Mouse (Mus musculus): ENCODE data around the gene Zfp825.
"Not testable (repeated sequence)": the region's sequence is repeated elsewhere in the genome, so short reads cannot be mapped to it uniquely, and the experiment has no call there.

GRCm38 (mm10) chr13:74484326-74484725 is 9.5 kb downstream of the Zfp825 start:
- TF ChIP-seq CTCF, EP300 (IDR thresholded peaks at IDR 0.05; ENCODE audit: low read depth): not testable (repeated sequence)

Data from heart, postnatal 0 days (tissue).